Mouse (Mus musculus) spleen, adult 2 months (tissue): Measurements from ENCODE around the gene Cib1.
A peak's percentile ranks its signal among the peaks of the same experiment; 100 is the strongest.

Source experiments
- CTCF ChIP-seq: fragments of 200-500 bp; IDR thresholded peaks from 2 replicates; pipeline ENCODE4 v1.5.1; 2011; ENCODE audit warnings: mild to moderate bottlenecking, inconsistent platforms; ENCODE audit not compliant: insufficient read depth, insufficient read length, insufficient replicate concordance; ENCODE audit errors: extremely low read depth
- POLR2A ChIP-seq: fragments of 200-500 bp; IDR thresholded peaks from 2 replicates; pipeline ENCODE4 v1.6.1; 2011; ENCODE audit warnings: low read depth, low read length, inconsistent platforms

DNA sequence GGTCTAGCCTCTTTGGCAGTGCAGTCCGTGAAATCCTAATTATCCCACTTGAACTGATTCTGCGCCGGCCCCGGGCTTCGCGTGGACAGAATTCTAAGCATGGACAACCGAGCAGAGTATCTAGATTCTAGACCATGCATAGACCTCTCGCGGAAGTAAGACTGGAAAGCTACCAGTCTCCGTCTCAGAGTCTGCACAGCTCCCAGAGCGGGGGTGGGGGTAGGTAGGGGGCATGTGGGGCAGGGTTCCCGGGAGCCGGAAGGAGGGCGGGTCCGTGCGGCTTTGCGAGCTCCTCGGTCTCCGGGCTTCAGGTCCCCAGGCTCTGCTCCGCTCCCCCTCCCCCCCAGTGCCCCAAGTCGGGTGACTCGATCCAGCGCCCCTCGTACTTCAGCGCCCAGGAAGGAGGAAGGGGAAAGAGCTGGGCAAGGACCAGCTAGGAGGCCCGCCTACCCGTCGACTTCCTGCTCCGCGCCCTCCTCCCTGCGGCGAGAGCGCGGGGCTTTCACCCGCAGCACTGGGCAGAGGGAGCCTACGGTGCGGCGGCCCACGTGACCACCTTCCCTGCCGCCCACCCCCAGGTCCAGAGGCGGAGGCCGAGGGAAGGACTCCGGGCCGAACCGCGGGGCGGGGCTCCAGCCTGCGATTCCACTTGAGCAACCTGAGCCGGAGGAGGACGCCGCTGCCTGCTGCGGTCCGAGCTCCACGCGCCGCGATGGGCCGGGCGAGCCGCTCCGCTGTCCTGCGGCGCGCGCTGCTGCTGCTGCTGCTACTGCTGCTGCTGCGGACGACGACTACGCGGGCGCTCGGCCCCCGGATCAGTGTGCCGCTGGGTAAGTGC is 34.5 kb downstream of the Cib1 start:
- no peak for TF ChIP-seq CTCF
- peak; percentile 44 for TF ChIP-seq POLR2A
